Mouse (Mus musculus) limb, embryonic 10.5 days (tissue): Measurements from ENCODE around the gene Mybphl. TPM values are rescaled to one million over a fixed set of nuclear protein-coding genes. Genes with fewer than 3 reads are reported as not detected.
A peak's percentile ranks its signal among the peaks of the same experiment; 100 is the strongest.

ENCODE experiments used
- DNase-seq: peaks from one replicate; pipeline ENCODE4 v3.0.0-alpha.2; 2017; ENCODE audit warnings: low spot score
- H3K27ac ChIP-seq: fragments of 300-500 bp; sonication (generic); 2 replicates; pipeline ENCODE4 v1.5.1; 2016; ENCODE audit warnings: mild to moderate bottlenecking
- H3K27me3 ChIP-seq: fragments of 300-500 bp; sonication (generic); 2 replicates; pipeline ENCODE4 v1.6.1; 2016; ENCODE audit warnings: low read depth, mild to moderate bottlenecking; ENCODE audit not compliant: poor library complexity, severe bottlenecking
- H3K36me3 ChIP-seq: fragments of 300-500 bp; sonication (generic); 2 replicates; pipeline ENCODE4 v1.6.1; 2016; ENCODE audit warnings: mild to moderate bottlenecking, moderate library complexity
- H3K4me1 ChIP-seq: fragments of 300-500 bp; sonication (generic); 2 replicates; pipeline ENCODE4 v1.6.1; 2016
- H3K4me3 ChIP-seq: fragments of 300-500 bp; sonication (generic); 2 replicates; pipeline ENCODE4 v1.5.1; 2016; ENCODE audit warnings: mild to moderate bottlenecking, moderate library complexity
- H3K9me3 ChIP-seq: fragments of 300-500 bp; sonication (generic); replicated peaks from 2 replicates; pipeline ENCODE4 v1.6.1; 2016; ENCODE audit warnings: mild to moderate bottlenecking
- WGBS: fragments of 180-500 bp; shearing (Covaris S2); methylation state at CpG from one replicate; pipeline ENCODE4 v1.1.7; 2016; 5-methylcytosine and 5-hydroxymethylcytosine counted together
- polyA plus RNA-seq: library from polyadenylated mRNA; unstranded; fragments of >200 nt; fragmentation: Nextera tagmentation; extraction: Ambion mirVana; gene quantifications from 2 replicates; pipeline ENCODE4 v1.2.1, GENCODE M21; 2016

Gene Mybphl
- polyA plus RNA-seq, 1 experiment from 2014 or later: 0.15 TPM

GRCm38 (mm10) chr3:108414857-108415830 is 50.4 kb downstream of the Mybphl start, which contains the start of gene Celsr2:
Celsr2 (minus strand) TSS chr3:108415552.
- peaks cover 11% of the 10 kb centered on the region; the same call in 1 of the 2 replicates for H3K9me3 ChIP-seq
- peak within 1 kb of the TSS; percentile 84 for H3K27ac ChIP-seq
- H3K4me1 ChIP-seq: peaks cover 31% of the 10 kb centered on the region
- 7% methylated on average over 67 of the region's 67 CpGs for WGBS
- H3K36me3 ChIP-seq: peaks cover 27% of the 10 kb centered on the region
- peak within 1 kb of the TSS; percentile 82 for H3K4me3 ChIP-seq
- DNase-seq: peak; percentile 73
- H3K27me3 ChIP-seq: peaks cover 43% of the 10 kb centered on the region

GRCm38 (mm10) chr3:108415831-108416223 is 51.1 kb downstream of the Mybphl start:
- Histone ChIP-seq H3K9me3 (peaks cover 11% of the 10 kb centered on the region; the same call in 1 of the 2 replicates), H3K27me3 (peaks cover 43% of the 10 kb centered on the region), H3K4me1 (peaks cover 24% of the 10 kb centered on the region), H3K36me3 (peaks cover 27% of the 10 kb centered on the region), H3K4me3 (peak overlapping the region; percentile 82), H3K27ac (peak overlapping the region; percentile 84)
- under 1% methylated on average over 46 of the region's 48 CpGs for WGBS
- peak; percentile 88 for DNase-seq

GRCm38 (mm10) chr3:108423006-108423405 is 58.3 kb downstream of the Mybphl start:
- no peak for DNase-seq
- Histone ChIP-seq H3K27me3 (peaks cover 12% of the 10 kb centered on the region; the same call in 1 of the 2 replicates), H3K9me3 (no peaks in the 10 kb centered on the region), H3K36me3 (peaks cover 31% of the 10 kb centered on the region), H3K4me3 (no peak overlapping the region), H3K4me1 (peaks cover 19% of the 10 kb centered on the region), H3K27ac (no peak overlapping the region)
- 46% methylated on average over 6 of the region's 6 CpGs for WGBS

- Histone ChIP-seq H3K4me1 (peaks cover 19% of the 10 kb centered on the region), H3K36me3 (peaks cover 42% of the 10 kb centered on the region), H3K9me3 (no peaks in the 10 kb centered on the region), H3K4me3 (0 out of 2 replicates have a peak overlapping the region, but pooled peaks have one; percentile 7), H3K27ac (0 out of 2 replicates have a peak overlapping the region, but pooled peaks have one; percentile 12), H3K27me3 (peaks cover 5% of the 10 kb centered on the region; the same call in 1 of the 2 replicates)
- 26% methylated on average over 11 of the region's 11 CpGs for WGBS
- DNase-seq: no peak
These were observed 59.4 kb downstream of the Mybphl start for GRCm38 (mm10) chr3:108423844-108424801.

GRCm38 (mm10) chr3:108424944-108425623 is 60.4 kb downstream of the Mybphl start:
- Histone ChIP-seq H3K27me3 (peaks cover 5% of the 10 kb centered on the region; the same call in 1 of the 2 replicates), H3K27ac (no peak overlapping the region), H3K4me3 (no peak overlapping the region), H3K36me3 (peaks cover 52% of the 10 kb centered on the region), H3K9me3 (no peaks in the 10 kb centered on the region), H3K4me1 (peaks cover 19% of the 10 kb centered on the region)
- DNase-seq: no peak
- WGBS: 79% methylated on average over 7 of the region's 7 CpGs

- Histone ChIP-seq H3K27me3 (peaks cover 5% of the 10 kb centered on the region; the same call in 1 of the 2 replicates), H3K4me1 (peaks cover 19% of the 10 kb centered on the region), H3K9me3 (no peaks in the 10 kb centered on the region), H3K4me3 (no peak overlapping the region), H3K27ac (no peak overlapping the region), H3K36me3 (peaks cover 57% of the 10 kb centered on the region)
- DNase-seq: no peak
- WGBS: 83% methylated on average over 6 of the region's 6 CpGs
These were observed 60.9 kb downstream of the Mybphl start for GRCm38 (mm10) chr3:108425624-108426018.

Other genes with a start within 250 kb of the Mybphl start
- gene Gnai3, start 218.8 kb upstream of the Mybphl start, polyA plus RNA-seq: 178 and 197 TPM in 2 replicates
- gene Gpr61, start 210.0 kb upstream of the Mybphl start, polyA plus RNA-seq: 0.08 TPM in 1 of 2 replicates, not detected in the other
- gene Amigo1, start 178.6 kb upstream of the Mybphl start, polyA plus RNA-seq: 2.6 and 3.0 TPM in 2 replicates
- 1.6 and 2.1 TPM in 2 replicates for gene Cyb561d1, start 163.7 kb upstream of the Mybphl start, polyA plus RNA-seq
- gene Atxn7l2, start 154.0 kb upstream of the Mybphl start, polyA plus RNA-seq: 23.3 and 25.7 TPM in 2 replicates
- gene Sypl2, start 138.3 kb upstream of the Mybphl start, polyA plus RNA-seq: 0.23 and 0.56 TPM in 2 replicates
- 374 and 403 TPM in 2 replicates for gene Psma5, start 108.0 kb upstream of the Mybphl start, polyA plus RNA-seq
- gene Sort1, start 80.8 kb upstream of the Mybphl start, polyA plus RNA-seq: 9.4 and 12.1 TPM in 2 replicates
- 96.6 and 100 TPM in 2 replicates for gene Psrc1, start 18.9 kb downstream of the Mybphl start, polyA plus RNA-seq
- gene Celsr2, start 50.6 kb downstream of the Mybphl start, polyA plus RNA-seq: 4.0 and 4.4 TPM in 2 replicates
- gene Sars, start 80.3 kb downstream of the Mybphl start, polyA plus RNA-seq: 117 and 125 TPM in 2 replicates
- gene 1700013F07Rik, start 169.2 kb downstream of the Mybphl start, polyA plus RNA-seq: 0.20 TPM in 1 of 2 replicates, not detected in the other
- gene 5330417C22Rik, start 171.6 kb downstream of the Mybphl start, polyA plus RNA-seq: 0.28 and 0.40 TPM in 2 replicates
- 25.2 and 34.9 TPM in 2 replicates for gene Tmem167b, start 197.6 kb downstream of the Mybphl start, polyA plus RNA-seq
- 47.3 and 53.2 TPM in 2 replicates for gene Taf13, start 206.8 kb downstream of the Mybphl start, polyA plus RNA-seq
- 6.1 and 7.3 TPM in 2 replicates for gene Wdr47, start 226.4 kb downstream of the Mybphl start, polyA plus RNA-seq